Mouse (Mus musculus): ENCODE data around the gene Sestd1.

The Sestd1 gene

DNA sequence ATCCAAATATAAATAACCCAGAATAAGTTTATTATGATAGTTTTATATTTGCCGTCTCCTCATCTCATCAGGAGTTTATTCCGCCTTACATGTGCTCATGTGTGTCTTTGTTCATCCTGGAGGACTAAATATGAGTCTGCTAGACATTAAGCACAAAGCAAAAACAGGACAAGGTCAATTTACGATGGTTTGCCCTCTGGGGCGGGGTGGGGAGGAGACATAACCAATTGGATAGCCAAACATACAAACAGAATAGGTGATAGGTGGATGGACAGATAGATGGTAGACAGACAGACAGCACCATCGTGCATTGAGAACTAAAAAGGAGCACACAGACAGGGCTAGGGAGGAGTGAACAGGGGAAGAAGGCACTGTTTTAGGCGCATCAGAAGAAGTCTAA is 106.6 kb downstream of the Sestd1 start:
- DNase-seq (ENCODE audit: low spot score) = no peak

DNA sequence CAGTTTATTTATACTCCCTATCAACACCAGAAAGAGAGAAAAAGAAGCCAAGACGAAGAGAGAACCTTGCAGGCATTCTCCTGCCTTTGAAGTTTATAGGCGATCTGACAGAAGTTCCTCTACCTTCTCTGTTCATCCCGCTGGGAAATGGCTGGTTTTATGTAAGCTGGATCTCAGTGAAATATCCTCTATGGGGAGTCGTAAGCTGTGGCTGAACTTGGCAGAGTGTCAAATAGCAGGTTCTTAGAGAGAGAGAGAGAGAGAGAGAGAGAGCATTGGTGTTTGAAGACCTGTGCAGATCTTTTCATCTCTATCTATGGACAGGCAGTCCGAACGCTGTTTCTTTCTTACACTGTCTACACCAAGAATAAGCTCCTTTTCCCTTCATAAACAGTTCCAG is 107.0 kb downstream of the Sestd1 start:
- no peak for DNase-seq (ENCODE audit: low spot score)

DNA sequence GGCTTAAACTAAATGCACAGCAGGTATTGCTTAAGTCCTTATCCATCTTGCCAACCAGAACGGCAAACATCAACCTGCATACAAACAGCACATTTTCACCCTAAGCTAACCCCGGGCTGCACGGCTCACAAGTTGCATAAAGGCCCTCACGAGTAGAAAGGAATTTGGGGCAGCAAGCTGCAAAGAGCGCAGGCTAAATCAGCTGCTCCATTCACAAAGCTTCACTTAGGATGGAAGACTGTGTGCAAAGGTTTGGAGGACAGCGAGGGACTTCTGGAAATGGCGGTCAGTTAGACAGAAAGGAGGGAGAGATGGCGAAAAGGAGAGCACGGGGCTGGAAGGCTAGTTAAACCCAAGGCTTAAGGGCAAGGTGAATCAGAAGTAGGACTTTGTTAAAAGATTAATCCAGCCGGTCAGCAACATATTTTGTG is 108.1 kb downstream of the Sestd1 start:
- no peak for DNase-seq (ENCODE audit: low spot score)

DNA sequence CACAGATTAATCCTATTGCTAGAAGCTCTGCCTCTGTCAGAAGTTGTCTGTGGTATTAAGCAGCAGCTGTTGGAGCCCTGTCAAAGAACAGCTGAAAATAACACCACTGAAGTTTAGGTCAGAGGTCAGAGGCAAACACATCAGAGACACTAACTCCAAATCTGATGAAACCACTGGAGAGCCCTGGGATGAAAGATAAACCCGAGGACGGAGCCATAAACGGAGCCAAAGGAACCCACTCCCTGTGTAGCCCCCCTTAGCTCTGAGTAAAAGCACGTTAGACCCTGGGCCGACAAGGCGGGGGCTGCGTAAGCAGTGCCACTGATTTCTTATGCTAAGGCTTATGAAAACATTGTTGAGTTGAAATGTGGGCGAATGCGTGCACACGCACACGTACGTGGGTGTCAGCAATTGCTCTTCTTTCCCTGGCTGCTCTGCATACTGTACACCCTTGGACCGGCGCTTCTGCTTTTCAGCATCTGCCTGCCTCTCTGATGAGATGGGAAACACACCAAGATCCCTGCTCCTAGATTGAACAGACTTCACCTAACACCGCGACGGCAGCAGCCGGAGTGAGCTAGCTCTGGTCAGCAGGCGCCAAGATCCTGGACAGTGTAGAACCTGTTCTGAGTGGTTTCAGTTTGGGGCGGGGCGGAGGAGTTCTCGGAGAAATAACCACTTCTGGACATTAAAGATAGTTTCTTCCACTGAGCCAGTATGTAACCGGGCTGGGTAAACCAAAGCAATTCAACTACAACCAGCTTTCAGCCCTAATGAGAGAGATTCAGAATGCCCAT is 108.8 kb downstream of the Sestd1 start:
- no peak for DNase-seq (ENCODE audit: low spot score)

DNA sequence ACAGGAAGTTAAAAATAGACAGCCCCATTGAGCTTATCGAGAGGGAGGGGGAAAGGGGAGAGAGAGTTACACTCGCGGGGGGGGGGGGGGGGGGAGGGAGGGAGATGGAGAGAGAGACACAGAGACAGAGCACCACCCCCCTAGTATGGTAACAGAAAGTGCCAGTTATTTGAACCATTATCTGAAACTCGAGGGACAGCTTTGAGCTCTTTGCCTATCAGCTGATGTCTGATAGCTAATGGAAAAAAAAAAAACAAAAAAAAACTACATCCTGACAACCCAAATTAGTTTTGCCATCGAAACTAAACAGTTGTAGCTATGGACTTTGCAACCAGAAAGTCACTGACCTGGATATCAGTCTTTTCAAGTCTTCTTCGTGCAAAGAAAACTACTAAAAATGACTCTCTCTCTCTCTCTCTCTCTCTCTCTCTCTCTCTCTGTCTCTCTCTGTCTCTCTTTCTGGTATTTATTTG is 109.7 kb downstream of the Sestd1 start, which contains the start of gene Ccdc141:
Ccdc141 (minus strand) TSS at position 4 of the 473 bp plus-strand sequence.
- no peak for DNase-seq (ENCODE audit: low spot score)

DNA sequence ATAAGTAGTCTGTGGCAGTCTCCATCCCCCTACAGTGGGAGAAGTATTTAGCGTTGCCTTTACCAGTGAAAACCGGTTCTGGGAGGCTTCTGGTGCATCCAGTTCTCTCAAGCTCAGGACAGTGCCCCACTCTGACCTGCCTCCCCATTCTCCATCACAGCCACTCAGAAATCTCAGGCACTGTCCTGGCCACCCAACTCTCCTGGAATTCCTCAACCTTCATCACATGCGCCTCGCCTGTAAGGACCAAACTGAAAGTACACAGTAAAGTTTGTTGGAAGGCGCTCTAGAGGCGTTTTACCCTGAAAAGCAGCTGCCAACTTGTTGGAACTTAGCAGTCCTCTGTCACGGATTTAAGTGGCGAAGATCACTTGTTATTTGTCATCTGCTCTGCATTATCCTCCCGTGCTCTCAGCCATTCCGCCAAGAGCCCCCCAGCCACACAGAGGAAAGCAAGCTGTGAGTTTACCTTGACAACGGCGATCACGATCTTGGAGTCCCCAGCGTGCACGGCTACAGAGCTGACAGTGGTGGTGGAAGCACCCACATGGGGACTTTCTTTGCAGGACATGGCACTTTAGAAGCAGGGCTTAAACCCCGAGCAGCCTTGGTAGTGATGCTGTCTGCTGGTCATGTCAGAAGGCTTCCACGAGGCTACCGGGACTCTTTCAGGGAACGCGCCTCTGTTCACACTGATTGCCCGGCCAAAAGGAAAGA is 110.3 kb downstream of the Sestd1 start:
- DNase-seq (ENCODE audit: low spot score) = peak; percentile 19

DNA sequence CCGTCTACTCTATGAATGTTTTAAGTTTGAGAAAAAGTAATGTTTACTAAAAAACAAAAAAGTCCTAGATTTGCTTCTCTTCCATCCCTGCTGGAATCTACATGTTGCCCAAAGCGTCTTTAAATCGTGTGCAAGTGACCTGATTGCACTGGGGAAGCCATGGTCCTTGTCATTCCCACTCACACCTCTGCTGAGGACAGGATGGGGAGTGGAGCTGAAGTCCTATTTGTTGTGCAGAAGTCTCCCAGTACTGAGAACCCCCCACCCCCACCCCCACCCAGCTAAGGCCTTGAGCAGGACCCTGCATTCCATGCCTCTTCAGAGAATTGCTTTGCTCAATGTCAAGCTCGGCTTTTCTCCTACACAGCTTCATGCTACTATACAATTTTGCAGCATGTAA is 111.2 kb downstream of the Sestd1 start:
- DNase-seq (ENCODE audit: low spot score) = no peak

DNA sequence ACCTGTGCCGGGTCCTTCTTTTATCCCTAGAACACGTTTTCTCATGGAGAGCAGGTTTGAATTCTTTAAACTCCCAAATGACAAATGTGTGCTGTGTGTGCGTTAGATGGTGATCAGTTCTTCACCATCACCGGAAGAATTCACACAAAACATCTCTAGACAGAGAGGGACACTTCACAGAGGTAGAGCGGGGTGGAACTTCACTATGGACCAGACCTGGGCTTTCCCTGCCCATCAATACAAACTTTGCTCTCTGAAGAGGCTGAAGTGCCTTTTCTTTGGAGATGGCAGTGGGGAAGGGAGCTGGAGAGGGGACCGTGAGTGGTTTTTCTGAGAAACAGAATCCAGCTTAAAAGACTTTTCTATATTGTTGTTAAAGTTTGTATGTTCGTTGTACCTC is 111.6 kb downstream of the Sestd1 start:
- no peak for DNase-seq (ENCODE audit: low spot score)

DNA sequence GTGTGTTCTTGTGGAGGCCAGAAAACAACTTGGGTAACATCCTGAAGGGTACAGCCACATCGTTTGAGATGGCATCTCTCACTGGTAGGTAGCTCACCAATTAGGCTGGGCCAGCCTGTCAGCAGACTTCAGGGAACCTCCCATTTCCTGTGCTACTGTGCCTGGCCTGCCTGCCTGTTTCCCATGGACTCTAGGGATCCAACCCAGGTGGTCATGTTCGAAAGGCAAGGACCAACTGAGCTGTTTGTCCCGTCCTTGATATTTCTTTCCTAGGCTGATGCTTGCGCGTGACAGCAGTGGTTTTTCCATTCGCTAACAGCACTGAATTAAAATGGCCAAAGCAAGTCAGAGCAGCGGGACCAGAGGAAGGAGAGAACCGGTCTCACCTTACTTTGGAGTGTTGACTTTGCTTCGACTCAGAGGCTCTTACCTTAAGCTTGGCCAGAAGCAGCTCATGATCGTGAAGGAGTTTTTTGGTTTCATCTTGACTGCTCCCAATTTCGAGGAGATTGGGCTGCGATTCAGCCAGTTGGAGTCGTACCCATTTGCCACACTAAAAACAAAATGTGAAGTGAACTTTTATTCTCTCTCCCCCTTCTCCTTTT is 112.2 kb downstream of the Sestd1 start:
- no peak for DNase-seq (ENCODE audit: low spot score)

DNA sequence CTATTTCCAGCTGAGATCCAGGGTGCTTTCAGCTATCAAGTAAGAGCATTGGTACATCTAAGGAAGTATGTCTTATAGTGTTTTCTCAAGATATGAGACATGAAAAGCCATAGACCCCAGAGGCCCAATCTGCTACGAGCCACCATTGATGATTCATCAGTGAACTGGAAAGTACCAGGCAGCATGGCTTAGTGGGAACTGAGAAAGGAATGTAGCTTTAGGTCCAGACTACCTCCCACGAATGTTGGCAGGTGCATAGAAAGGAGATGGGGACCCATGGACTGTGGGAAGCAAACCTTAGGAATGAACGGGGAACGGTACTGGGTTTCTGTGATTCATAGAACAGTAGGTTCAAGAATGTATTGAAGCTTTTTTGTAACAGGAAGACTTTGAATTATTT is 114.0 kb downstream of the Sestd1 start:
- no peak for DNase-seq (ENCODE audit: low spot score)

DNA sequence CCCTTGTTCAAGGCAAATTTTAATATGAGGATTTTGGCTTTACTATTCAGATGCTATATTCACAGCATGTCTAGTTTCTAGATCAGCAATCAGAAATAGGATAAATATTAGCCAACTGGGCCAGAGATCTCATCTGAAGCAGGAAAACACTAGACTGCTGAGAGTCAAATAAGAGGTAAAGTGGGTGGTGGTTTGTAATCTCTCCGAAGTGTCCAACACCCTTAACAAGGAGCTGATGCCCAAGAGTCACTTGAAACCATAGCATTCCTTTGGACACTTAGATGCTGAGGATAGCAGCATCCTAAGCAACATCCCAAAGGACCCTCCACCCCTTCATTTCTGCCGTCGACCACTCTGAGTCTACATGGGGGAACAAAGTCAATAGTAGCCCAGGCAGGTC is 115.7 kb downstream of the Sestd1 start:
- DNase-seq (ENCODE audit: low spot score) = no peak

DNA sequence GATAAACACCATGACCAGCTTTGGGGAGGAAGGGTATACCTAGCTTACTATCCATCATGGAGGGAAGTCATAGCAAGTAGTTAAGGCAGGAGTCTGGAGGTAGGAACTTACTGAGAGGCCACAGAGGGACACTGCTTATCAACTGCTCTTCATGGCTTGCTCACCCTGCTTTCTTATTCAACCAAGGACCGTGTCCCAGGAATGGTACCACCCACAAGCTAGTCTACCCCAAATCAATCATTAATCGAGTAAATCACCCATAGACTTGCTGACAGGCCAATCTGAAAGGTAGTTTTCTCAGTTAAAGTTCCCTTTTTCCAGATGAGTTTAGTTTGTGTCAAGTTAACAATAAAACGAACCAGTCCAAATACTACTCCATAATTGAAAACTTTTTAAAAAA is 117.0 kb downstream of the Sestd1 start:
- no peak for DNase-seq (ENCODE audit: low spot score)

DNA sequence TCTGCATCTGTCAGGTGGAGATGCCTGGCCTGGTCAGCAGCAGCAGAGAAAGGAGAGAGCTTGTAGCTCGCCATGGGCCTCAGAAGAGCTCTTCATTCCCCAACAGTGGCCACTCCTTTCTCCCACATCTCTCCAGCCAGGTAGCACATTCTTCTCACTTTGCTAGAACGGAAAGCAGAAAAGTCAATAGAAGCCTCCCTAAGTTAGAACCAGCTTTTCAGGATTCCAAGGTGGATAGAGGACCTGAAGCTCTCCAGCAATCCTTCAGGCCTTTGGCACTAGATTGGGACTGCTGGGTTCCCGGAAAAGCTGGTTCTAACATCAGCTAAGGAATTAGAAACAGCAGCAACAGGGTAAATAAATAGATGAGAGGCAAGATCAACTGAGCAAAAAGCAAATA is 118.3 kb downstream of the Sestd1 start:
- no peak for DNase-seq (ENCODE audit: low spot score)

DNA sequence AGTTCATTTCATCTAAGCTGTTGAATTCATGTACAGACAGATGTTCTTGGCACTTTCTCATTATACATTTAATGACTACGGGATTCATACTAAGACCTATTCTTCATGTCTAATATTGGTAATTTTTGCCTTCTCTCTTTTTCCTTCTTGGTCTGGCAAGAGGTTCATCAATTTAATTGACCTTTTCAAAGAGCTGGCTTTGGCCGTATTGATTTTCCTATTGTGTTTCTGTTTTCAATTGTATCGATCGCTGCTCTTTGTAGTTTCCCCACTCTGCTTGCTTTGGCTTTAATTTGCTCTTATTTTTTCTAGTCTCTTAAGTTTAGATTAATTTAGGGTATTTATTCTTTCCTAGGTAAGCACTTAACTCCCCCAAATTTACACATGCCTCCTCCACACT is 122.8 kb downstream of the Sestd1 start:
- no peak for DNase-seq (ENCODE audit: low spot score)

DNA sequence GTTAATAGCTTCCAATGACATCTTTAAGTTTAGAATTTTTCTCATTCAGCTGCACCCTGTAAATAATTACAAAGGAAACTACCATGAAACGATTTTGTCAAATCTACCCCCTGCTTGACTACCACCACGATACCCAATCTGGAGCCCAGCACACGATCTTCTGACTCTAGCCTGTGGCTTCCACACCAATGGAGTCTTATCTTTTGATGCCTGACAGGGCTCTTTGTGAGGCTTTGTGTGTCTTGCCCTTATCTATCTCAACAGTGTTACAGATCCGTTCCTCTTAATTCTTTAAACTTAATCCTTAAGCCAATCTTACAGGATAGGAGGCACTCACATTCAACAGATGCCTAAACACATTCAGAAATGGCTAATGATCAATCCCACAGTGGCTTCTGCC is 126.3 kb downstream of the Sestd1 start:
- no peak for DNase-seq (ENCODE audit: low spot score)

DNA sequence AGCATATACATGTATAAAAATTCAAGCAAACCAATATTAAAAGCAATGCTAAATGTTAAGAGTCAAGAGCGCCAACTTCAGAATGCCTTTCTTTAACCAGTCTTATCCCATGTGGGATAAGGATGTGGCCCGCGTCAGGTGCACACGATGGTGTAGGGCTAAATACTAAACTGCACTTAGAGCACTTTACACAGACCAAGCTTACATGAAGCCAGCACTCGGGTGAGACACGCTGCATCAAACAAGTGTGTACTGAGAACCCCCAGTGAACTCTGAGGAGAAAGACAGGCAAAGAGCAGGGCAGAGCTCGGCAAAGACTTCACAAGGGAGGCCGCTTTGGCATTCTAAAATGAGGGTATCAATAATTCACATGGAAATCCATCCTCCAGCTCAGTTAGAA is 129.1 kb downstream of the Sestd1 start:
- no peak for DNase-seq (ENCODE audit: low spot score)

DNA sequence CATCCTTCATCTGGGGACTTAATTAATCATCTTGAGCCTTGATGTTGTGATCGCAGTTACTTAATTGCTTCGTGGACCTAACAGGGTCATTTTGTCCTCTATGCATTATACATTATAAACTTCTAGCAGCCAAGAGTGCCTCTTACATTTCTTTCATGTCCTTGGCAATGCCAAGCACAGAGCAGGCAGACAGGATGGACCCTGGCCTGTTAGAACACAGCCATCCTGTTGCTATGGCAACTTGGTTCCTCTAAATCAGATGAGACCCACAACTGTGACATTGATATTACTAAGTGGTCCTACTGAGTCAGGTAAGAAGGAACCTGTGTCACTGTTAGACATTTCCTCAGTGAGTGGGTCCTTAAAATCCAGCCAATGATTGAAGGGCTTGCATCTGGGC is 130.8 kb downstream of the Sestd1 start:
- DNase-seq (ENCODE audit: low spot score) = no peak

DNA sequence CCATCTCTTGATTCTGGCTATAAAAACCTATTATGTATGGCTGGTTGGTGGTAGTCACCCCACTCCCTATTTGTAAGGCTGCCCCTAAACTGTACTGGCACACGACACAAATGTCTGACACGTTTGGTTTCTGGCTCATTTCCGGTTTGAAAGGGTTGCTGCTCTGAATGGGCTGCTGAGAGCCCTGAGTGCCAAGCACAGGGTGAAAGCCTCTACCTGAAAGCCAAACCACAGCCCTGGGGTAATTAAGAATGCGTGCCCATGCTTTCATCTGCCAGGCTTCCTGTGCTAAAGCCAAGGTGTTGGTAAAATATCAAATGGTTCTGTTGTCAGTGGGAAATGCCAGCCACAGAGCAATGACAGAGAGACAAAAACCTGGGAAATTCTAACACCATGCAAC is 132.2 kb downstream of the Sestd1 start:
- no peak for DNase-seq (ENCODE audit: low spot score)

DNA sequence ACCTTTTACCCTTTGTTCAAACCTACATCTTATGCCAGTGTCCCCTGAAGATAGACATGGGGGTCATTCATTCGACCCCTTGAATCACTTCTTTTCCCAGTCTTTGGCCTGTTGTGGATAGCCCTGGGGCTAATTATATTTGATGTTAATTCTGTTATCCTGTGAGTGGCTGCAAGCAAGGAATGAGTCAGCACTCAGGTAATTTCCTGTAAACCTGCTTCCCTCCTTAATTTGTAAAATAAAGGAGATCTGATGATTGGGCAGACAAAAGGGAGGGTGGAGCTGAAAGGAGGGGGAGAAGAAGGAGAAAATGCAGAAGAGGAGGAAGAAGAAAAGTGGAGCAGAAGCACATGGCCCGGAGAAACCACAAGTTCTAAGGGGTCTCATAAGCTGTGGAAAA is 133.4 kb downstream of the Sestd1 start:
- DNase-seq (ENCODE audit: low spot score) = no peak

DNA sequence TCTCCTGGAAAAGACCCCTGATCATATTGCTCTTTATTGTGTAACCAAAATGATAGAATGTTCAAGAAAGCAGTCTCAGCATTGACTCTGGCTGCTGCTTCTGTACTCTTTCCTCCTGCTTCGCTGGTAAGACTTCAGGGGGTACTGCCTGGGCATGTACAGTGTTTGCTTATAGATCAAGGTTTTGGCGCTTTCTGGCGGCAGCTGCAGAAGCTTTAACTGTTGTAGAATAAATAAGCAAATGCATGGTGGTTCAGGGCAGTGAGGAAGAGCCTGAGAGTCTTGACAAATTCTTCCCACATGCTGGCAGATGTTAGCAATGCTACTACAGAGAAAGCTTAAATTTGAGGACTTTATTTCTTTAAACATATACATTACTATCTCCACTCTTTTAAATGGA is 134.1 kb downstream of the Sestd1 start:
- no peak for DNase-seq (ENCODE audit: low spot score)

DNA sequence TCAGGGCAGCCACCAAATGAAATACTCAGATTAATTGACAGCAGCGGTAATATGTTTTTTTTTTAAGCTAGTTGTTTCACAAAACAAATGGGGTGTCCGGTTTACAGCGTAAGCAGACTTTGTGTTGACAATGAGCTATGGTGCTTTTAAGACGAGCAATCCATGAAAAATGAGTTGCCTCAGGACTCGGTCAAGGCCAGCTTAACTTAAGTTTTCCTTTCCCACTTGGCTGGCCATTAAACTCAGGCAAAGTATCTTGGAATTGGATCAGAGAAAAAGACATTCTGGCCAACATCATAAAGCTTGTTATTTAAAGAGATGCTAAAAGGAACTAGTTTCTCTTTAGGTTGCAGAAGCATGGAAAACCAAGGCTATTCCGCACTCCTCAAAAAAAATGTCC is 136.9 kb downstream of the Sestd1 start:
- DNase-seq (ENCODE audit: low spot score) = no peak

DNA sequence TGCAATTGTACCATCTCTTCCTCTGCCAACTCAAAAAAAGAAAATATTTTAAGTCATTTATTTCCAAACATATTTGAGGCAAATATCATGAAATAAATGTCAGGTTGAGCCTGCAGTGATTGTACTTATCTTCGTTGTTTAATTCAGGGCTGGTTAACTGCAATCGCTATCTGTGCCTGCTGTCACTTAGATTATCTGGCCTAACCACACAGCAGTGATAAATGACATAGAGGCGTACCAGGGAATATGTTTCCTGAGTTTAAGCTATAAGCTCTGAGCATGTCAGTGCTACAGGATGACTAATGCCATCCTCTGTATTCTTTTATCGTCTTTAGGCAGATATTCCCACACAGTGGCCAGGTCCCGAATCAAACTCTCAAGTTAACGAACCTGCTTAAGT is 141.5 kb downstream of the Sestd1 start:
- no peak for DNase-seq (ENCODE audit: low spot score)

DNA sequence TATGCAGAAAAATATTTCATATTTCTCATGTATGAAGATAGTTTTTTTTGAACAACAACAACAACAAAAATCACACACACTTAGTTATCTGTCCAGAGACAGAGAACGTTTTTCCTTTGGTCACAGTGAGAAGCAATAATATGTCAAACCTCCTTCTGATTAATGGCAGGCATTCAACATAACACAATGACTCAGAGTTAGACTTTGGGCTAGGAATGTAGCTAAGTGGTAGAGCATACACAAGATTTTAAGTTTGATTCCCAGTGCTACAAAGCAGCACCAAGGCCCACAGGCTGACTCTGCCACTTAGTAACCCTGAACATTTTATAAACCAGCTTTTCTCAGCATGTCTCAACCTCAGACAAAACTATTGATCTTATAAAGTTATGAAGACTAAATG is 145.5 kb downstream of the Sestd1 start:
- DNase-seq (ENCODE audit: low spot score) = no peak

Measured in T-cell, adult 2 months (primary cell).